Mouse (Mus musculus) gastrocnemius, postnatal 25 days (tissue): ENCODE results near the gene Asic4. TPM values are rescaled to one million over a fixed set of nuclear protein-coding genes. Genes with fewer than 3 reads are reported as not detected.

Experiments used
- DNase-seq: peaks from one replicate; pipeline ENCODE4 v3.0.0; 2022
- total RNA-seq, 2 experiments: library from RNA; stranded (reverse); gene quantifications; 1 replicate in 1 of 2; 2 replicates in 1 of 2; pipeline ENCODE4 v1.2.3; 2021

Gene Asic4
- total RNA-seq, 2 experiments from 2014 or later: not detected

DNA sequence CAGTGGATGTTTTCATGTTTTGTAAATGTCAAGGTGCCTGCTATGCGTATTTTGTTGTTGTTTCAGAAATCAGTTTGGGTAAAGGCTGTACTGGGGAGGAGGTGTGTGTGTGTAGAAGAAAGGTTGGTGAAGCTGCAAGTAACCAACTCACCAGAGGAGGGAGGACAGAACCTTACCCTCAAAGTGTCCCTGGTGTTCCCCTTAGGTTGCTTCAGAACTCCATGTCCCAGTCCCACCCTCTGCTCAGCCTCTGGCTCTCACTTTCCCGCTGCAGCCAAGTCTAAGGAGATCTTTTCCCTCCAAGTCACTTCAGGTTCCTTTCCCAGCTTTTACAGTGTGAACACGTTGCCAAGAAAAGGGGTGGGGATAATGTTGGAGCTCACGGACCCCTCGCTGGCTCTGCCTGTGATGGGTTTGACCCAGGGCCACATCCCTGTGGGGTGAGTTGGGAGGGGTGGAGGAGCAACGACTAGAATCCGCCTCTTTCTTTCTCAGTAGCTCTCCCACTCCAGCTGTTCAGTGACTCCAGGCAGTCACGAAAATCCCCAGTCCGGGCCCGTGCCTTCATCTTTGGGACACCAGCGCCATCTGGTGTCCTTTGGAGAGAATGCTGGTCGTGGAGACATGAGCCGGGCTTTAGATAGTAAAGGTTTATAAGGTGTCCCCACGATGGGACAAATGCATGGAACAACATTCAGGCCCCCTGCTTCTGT, 17.1 kb downstream of the Asic4 start:
- DNase-seq: peak; percentile 70

DNA sequence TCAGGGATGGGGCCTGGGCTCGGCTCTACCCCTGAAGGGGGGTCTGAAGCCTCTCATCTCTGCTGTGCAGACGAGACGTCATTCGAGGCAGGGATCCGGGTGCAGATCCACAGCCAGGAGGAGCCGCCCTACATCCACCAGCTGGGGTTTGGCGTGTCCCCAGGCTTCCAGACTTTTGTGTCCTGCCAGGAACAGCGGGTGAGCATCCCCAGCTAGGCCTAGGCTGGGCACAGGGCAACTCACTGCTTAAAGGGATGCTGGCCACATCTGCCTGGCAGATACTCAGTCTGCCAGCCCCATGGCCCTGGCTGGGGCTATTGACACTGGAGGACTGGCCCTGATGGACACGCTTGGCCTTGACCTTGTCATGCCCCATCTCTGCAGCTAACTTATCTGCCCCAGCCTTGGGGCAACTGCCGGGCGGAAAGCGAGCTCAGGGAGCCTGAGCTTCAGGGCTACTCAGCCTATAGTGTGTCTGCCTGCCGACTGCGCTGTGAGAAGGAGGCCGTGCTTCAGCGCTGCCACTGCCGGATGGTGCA, 19.1 kb downstream of the Asic4 start:
- no peak for DNase-seq

DNA sequence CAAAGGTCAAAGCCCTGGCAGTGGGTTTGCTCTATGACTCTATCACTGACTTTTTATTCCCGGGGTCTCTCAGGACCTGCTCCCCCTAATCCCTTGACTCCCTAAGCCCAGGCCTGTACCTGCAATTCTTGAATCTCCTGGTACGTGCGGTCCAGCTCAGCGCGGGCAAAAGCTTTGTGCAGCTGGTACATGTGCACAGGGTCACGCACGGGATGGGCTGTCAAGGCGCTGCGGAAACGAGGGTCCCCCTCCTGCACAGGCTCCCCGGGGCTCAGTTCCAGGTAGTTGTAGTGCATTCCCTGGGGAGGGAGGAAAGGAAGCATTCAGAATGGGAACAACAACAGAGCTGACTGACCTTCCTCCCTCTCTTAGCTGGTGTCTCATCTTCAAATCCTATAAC, 26.2 kb downstream of the Asic4 start:
- no peak for DNase-seq

DNA sequence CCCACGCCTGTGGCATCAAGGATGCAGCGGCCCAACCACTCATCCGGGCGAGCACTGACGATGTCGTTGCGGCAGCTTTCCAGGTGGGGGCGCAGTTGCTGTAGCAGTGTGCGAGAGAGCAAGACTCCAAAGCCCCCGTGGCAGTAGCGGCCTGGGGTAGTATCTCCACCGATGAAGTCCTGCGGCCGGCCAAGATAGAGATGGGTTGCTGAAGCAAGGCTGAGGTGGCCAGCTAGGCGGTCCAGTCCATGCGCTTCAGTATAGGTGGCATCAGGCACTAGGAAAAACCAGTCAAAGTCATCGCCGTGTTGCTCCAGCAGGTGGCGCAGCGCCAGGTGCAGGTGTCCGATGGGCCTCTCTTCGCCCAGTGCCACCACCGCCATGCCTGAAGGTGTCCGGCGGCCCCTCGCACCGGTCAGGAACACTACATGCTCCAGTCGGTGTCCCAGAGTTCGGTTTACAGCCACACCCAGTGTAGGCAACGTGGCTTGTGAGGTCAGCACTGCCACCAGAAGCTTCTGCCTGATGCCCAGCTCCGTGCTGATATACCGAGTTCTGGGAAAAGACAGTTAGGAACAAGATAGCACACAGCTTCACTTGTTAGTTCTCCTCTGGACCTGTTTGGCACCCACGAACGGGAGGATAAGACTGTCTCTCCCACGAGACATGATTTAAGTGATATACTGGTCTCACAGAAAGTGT, 27.2 kb downstream of the Asic4 start:
- DNase-seq: peak; percentile 65

DNA sequence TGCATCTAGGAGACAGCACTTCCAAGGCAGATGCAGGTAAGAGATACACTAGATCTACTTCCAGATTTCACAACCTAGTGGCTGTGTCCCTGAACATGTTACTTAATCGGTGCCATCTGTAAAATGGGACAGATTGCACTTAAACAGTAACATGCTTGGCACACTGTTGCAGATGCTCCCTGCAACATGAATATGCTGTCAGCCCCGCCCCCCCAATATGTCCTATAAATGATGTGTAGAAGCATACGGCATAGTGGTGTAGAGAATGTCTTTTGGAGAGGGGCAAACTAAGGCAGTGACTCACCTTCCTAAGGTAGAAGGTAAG, 27.7 kb downstream of the Asic4 start:
- no peak for DNase-seq

DNA sequence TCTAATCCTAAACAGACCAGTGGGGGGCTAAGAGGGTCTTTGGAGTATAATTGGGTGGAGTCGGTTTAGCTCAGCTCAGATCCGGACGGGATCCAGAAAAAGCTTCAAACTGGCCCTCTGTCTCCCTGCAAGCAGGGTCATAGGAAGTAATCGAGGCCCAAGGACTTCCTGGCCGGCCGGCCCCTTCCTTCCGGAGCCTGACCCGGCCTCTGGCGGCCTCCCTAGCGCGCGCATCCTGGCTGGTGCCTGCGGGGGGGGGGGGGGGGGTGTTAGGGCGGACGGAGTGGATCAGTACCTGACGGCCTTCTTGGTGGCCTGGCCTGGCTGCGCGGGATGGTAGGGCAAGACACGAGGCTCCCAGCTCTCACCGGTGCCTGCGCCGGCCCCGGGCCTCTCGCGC, 28.3 kb downstream of the Asic4 start:
- peak; percentile 51 for DNase-seq

DNA sequence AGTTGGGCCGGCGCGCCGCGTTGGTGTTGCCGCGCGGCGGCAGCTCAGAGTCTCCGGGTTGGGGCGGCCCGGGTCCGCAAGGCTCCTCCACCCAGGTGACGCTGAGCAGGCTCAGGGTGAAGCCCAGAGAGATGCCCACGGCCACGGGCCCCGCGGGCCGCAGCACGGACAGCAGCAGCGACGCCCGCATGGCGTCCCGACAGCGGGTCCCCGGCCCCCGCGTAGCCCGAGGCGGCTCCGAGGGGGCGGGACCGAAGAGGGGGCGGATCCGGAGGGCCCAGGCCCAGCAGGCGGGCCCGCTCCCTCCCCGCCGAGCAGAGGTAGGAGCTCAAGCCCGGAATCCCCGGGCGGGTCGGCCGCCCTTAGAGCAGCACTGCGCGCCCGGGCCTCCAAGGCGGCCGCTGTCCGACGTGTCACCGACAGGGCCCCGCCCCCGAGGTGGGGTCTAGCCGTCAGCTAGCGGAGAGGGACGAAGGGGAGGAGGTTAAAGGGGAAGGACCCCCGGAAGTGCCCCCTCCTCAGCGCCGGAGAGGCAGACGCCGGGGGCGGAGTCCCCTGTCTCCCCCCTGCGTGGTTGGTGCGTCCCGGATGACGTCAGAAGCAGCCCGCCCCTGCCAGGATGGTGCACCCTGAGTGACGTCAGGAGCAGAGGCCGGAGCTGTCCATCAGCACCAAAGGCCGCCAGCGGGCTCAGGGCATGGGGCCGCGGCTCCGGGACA, 28.8 kb downstream of the Asic4 start, which contains the start of the genes Chpf and Tmem198:
Chpf (minus strand) TSS at position 392 of the 719 bp plus-strand sequence.
Tmem198 (plus strand) TSS at position 617 of the 719 bp plus-strand sequence.
- peak; percentile 95 for DNase-seq

DNA sequence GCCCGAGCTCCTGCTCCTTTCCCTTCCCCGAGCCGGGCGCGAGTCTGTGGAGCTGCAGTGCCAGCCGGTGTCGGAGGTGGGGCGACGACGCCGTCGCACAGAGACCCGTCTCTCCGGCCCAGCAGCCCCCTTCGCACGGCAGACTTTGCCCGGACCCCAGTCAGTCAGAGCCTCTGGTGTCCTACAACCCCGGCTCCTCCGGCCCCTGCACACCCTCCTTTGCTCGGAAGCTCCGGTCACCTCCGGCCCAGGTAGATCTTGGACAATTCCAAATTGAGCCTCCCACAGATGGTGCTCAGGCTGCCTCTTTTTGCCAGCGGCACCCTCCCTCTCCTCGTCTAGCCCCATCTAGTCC, 29.4 kb downstream of the Asic4 start:
- no peak for DNase-seq

DNA sequence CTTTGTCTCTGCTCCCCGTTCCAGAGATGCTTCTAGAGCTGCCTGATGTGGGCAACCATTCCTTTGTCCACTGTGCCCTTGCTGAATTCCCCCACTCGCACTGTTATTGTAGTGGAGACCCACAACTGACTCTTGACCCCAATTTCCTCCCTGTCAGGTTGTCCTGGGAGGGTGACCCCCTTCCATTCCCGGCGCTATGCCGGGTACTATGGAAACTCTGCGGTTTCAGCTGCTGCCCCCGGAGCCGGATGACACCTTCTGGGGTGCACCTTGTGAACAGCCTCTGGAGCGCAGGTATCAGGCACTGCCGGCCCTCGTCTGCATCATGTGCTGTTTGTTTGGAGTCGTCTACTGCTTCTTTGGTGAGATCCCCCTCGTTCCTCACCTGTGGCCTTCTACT, 29.8 kb downstream of the Asic4 start:
- no peak for DNase-seq

DNA sequence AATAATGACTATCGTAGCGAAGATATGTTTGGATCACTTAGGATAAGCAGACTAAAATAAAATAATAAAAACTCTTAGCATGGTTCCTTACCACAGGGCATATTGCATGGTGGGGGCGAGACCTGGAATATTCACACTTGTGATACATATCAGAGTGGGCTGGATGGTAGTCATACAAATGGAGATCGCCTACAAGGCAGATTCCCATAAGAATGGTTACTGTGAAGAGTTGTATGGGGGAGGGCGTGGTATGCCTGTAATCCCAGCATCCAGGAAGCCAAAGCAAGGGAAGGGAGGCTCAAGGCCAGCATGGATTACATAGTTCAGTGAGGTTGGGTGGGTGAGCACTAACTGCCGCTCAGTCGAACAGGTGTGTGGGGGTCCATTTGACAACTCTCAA, 30.5 kb downstream of the Asic4 start:
- DNase-seq: no peak

DNA sequence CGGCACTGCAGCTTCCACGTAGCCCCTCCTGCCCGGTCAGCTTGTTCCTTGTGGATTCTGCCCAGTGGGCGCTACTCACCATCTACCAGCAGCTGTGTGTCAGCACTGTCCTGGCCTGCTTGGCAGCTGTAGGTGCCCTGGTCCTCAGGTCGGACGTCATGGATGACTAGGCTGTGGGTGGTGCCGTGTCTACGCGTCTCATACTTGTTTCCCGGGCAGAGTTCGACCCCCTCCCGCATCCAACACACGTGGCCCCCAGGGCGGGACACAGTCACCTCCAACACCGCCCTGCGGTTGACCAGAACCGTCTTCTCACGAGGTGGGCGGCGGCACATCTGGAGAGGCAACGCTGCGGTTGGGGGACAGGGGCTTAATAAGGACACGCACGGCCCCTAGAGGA, 36.3 kb downstream of the Asic4 start:
- DNase-seq: no peak

DNA sequence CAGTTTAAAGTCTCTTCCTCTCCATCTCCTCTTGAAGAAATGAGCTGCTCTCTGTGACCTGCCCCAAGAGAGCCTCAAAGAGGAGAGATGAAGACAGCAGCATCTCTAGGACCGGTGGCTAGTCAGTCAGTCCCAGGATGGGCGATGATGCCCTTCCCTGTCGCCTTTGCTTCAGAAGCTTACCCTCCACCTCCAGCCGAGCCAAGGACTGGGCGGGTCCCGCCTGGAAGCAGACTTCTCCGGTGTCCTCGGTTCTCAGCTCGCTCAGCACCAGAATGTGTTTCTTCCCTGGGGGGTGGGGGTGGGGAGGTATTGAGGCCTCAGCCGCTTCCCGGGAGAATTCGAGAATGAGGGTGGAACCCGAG, 36.8 kb downstream of the Asic4 start:
- DNase-seq: no peak

DNA sequence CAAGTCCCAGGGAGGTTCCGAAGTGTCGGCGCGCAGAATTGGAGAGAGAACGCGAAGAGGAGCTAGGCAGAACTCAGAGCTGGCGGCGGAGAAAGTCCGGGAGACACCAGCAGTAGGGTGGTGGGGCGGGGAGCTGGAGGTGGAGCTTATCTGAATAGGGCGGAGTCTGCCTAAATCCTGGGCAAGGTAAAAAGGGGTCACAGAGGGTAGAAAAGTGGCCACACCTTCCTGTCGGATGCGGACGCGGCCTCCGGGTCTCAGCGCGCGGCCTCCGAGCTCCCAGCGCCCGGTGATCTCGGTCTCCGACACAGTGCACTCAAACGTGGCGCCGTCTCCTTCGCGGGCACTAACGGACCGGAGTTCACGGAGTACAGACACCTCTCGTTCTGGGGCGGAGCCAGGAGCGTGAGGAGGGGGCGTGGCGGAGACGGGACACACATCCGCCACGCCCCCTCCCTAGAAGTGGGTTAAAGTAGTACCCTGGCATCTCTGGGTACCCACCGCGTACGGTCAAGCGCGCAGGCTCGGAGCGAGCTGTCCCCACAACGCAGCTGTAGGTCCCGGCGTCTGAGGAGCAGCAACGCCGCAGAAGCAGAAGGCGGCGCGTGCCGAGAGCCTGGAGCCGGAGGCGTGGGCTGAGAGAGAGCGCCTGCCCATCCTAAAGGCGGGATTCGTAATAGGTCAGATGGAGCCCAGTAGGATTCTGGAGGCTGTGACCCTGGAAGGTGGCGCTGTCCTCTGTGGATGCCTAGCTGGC, 37.3 kb downstream of the Asic4 start:
- no peak for DNase-seq

DNA sequence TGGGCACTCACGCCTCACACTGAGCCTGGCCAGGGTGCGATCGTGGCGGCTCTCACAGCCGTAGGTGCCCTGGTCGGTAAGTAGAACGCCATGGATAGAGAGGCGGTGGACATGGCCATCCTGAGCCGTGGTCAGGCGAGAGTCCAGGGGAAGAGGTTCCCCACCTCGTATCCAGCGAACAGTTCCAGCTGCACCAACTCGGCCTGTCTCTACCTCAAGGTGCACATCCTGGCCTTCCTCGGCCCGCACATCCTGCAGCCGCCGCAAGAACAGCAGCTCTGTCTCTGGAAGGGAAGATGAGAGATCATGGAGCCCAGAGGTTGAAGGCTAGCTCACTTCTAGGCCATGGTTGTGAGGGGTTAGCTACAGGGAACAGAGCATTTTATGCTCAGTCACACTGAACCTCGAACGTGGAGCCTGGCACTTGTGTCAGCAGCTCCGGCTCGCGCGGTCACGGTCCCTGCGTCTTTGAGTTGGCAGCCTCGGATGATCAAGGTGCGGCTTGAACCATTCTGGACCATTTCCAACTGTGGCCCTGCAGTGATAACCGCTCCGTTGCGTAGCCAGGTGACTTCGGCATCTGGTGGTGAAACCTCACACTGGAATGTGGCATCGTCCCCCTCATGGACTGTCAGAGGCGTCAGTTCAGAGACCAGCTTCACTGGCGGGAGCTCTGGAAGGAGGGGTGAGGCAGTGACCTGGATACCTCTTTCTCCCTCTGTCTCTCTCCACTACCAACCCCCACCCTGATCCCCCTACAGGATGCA, 40.7 kb downstream of the Asic4 start:
- no peak for DNase-seq

DNA sequence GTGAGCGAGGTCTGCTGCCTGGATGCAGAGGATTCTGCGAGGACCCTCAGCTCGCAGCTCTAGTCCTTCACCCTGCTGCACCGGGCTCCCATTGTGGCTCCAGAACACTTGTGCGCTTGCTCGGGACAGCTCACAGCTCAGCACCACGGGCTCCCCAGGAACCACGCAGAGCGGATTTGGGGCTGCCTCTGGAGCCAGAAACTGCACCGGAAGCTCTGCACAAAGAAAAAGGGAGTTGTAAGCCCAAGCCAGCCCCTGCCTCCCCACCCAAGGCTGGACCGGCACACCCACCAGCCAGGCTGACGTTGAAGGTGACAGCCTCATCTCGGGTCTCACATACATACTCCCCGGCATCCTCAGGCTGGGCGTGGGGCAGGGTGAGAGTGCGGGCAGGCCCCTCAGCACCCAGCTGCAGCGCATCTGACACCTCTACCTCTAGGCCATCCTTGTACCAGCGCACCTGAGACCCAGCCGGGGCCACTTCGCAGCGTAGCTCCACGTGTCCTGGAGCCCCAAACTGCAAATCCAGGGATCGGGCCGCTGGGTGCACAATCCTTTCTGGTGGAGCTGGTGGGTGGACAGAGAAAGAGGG, 42.4 kb downstream of the Asic4 start:
- no peak for DNase-seq

DNA sequence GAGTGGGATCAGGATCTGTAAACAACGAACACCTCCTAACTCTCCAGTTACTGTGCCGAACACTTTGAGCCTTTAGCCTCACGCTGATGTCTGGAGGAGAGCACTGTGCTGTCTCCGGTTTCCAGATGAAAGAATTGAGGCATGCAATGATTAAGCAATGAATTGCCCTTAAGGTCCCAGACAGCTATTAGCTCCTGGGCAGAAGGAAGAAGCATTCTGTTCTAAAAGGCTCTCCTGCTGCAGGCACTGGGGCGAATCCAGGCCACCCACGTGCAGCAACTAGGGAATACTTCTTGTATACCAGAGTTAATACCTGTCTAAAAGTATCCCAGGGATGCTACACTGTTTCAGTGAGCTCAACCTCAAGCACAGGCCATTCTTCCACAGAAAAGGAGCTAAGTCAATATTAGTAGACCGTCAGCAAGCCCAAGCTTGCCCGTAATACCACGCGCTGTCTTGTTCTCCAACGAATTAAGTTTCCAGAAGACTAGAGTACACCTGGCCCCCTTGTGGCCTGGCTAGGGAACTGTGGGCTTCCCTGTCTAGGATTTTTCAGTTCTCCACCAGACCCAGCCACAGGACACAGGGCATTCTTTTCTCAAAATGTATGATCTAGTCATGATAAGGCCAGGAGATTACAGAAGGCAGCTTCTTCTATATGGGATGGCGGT, 44.8 kb downstream of the Asic4 start:
- no peak for DNase-seq

DNA sequence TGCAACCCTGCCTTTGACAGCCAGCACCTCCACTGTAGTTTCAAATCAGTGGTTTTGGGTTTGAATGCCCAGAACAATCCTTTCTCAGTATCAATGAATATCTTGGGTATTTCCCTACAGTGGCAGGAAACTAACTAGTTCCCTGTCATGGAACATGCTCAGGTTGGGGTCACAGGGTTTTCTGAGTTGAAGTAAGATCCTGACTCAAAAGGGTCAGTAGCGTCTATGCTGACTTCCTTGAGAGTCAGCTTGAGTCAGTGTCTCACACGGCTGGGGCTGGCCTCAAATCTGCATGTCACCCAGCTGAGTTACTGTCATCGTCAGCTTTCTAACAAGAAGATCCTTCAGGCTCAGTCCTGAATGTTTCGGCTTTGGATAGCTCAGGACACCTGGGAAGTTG, 48.7 kb downstream of the Asic4 start:
- no peak for DNase-seq

DNA sequence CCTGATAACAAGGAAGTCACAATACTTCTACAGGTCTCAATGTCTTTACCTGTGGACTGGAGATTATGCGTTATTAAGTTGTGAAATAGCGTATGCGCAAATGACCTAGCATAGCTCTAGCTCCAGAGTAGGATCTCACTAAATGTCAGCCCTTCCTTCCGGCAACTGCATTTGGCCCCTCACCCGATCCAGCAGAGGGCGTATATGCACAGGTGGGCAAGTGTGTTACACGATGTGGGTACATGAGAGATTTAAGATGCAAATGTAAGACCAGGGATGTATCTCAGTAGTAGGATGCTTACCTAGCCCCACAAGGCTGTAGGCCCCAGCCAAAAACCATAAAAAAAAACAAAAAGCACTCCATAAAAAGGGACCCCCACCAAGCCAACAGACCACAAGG, 49.2 kb downstream of the Asic4 start:
- DNase-seq: no peak

DNA sequence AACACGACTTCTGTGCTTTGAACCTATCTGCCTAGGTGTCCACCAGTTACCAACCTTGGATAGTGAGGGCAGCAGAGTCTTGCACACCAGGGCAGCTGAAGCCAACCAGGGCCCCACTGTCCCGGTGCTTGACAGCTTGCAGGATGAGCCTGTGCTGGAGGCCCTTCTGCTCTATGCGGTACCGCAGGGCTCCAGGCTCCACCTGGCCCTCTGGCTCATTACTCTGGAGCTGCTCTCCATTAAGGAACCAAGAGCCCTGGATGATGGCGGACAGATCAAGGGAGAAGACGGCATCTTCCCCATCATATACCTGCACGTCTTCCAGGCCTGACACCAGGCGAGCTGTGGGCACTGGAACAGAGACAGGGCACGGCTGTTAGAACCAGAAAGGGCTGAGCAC, 51.7 kb downstream of the Asic4 start:
- DNase-seq: no peak

DNA sequence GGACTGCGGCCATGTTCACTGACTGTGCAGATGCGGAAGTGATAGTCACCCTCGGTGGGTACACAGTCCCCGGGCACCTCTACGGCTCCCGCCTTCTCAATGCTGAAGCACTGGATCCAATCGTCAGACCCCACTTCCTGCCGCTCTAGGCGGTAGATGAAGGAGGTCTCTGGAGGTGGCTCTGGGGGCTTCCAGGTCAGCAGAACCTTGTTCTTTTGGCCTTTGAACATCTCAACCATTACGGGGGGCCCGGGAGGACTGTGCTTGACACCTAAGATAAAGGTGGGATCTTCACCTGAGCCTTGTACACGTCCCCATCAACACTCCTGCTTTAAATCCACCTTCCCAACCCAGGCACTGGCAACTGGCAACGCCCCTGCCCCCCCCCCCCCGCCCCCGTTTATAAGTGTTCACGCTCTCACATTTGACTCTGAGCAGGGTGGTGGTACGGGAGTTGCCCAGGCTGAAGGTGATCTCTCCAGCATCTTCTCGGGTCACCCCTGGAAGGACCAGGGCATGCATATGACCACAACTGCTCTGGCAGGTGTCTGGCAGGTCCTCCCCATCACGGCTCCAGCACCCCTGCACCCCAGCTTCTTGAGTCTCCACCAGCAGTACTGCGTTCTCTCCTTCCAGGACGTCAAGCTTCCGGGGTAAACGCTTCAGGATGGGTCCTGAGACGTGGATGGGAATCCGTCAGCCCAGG, 52.9 kb downstream of the Asic4 start:
- no peak for DNase-seq
